Mouse (Mus musculus) frontal cortex, adult (tissue): Measurements from ENCODE around the gene Invs.

Experiments used
- ATAC-seq: cut with Nextera tagmentation; 2 replicates; pipeline ENCODE4 v1.9.2; 2017; ENCODE audit warnings: mild to moderate bottlenecking, moderate library complexity, mixed read lengths; ENCODE audit not compliant: low TSS enrichment

The Invs gene

DNA sequence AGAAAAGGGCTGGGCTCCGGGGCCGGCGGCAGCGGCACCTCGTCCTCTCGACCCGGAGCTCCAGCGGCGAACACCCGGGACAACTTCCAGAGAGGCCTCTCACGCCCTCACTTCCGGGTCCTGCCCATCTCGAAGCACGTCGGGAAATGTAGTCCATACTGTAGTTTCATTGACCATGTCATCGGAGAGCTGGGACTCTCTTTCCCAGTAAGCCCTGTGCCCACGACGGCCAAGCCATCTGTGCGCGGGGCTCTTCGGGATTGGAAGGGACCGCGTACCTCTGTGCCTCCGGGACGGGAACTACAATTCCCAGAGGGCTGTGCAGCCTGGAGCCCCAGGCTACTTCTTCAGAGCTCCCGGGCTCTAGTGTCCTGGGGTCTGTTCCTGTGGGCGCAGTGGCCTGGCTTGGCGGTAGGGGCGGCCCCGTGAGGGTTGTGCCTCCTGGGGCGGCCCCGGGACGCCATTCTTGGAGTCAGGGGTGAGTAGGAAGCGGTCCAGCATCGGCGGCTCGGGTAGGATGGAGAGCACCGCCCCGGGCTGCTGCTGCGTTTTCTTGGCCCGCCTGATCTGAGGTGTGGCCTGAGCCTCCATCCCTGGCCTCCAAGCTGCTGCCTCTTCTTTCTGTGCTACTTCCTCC is at the start of gene Invs, which contains the start of gene Erp44:
TSS of gene Invs (plus strand) at position 263 of the 637 bp plus-strand sequence.
TSS of gene Erp44 (minus strand) at position 61 of the 637 bp plus-strand sequence.
- peak; percentile 98 for ATAC-seq

GRCm38 (mm10) chr4:48236721-48237120 is 42.8 kb upstream of the Invs start:
- no peak for ATAC-seq

DNA sequence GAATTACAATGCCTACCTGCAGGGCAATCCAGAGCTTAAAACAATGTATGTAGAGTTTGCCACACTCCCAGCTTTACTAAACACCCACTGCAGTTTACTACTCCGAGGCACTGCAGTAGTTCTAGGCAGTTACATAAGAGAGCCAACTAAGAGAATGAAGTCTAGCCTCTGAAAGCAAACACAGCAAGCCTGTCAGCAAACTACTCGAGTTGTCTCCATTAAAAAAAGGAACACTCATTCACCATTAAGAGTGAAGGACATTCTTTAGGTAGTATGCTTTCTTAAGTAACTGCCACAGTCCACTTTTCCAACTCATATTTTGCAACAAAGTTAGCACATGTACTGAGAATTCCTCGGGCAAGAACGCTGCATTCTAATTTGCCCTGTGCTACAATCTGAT is 40.5 kb upstream of the Invs start:
- ATAC-seq = peak; percentile 84

DNA sequence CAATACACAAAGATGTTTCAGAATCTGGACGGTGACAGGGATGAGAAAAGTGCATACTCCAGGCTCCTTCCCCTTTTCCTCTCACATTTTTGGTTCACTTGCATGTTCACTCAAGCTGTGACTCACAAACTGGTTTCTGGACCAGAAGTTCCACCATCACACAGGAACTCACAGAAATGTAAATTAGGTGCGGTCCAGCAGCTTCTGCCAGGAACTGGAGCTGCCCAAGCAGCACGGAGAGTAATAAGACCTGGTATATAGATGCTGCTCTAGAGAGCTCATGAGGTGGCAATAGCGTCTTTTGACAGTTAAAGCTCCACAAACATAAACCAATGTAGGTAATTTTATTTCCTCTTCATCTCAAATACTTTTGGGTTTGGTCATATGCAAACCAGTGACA is 37.1 kb upstream of the Invs start:
- ATAC-seq = peak; percentile 77; the same call in 1 of the 2 replicates

DNA sequence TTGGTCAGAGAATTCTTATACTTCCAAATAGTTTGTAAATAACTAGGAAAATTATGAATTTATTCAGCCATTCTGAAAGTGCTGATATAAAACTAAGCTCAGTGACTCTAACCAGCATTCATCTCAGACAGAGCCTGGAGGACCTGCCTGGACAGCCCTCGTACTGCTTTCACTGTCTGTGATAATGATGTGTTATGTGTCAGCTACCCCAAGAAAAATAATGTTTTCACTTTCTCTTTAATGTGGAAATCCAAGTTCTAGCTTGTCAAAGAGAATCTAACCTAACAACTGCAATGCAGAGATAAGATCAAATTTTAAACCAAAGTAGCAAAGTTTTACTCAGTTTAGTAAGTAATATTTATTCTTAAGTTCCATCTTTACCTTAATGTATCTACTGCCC is 35.8 kb upstream of the Invs start:
- no peak for ATAC-seq

- no peak for ATAC-seq
Observed at GRCm38 (mm10) chr4:48244280-48244679, 35.3 kb upstream of the Invs start.

GRCm38 (mm10) chr4:48253266-48253665 is 26.3 kb upstream of the Invs start:
- ATAC-seq = no peak

- ATAC-seq = no peak
Observed at GRCm38 (mm10) chr4:48258045-48258444, 21.5 kb upstream of the Invs start.

GRCm38 (mm10) chr4:48267683-48268082 is 11.9 kb upstream of the Invs start:
- ATAC-seq = no peak

GRCm38 (mm10) chr4:48268127-48268526 is 11.4 kb upstream of the Invs start:
- ATAC-seq = no peak

DNA sequence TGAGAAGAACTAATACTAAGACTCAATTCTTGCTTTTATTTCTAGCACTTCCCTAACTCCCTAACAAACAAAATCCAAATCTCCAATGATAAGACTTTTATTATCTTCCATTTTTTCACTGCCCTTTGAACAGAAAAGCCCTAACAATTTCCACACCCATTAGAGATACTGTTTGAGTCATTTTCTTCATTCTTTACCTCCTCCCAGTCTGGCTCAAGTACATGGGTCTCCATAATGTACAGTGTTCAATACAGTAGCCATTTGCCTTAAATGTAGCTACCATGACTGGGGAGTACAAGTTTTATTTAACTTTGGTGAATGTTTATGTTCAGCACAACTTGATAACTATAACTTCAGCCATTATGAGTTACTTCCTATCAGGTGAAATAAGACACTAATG is 9.0 kb upstream of the Invs start:
- no peak for ATAC-seq

- ATAC-seq = no peak
Observed at GRCm38 (mm10) chr4:48271838-48272237, 7.7 kb upstream of the Invs start.

GRCm38 (mm10) chr4:48273119-48273829 is 6.3 kb upstream of the Invs start:
- ATAC-seq = peak; percentile 47; the same call in 1 of the 2 replicates

DNA sequence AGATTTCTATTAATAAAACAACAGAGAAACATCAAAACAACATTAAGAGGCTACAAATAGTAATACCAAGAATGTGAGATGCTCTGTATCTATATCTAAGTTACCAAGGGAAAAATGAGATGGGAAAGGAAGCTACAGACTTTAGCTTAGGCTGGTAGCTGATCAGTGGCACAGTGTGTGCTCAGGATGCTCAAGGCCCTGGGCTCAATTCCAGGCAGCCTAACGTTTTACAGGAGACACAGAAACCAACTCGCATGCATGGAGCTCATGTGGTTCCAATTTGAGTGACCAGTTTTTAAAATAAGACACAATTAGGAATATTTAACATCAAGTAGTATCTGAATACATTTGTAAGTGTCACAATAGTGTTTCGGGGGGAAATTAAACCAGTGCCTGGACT is 3.8 kb upstream of the Invs start:
- ATAC-seq = no peak

GRCm38 (mm10) chr4:48277011-48277410 is 2.5 kb upstream of the Invs start:
- no peak for ATAC-seq

- peak; percentile 5; the same call in 1 of the 2 replicates for ATAC-seq
Observed at GRCm38 (mm10) chr4:48278757-48279497, 633 bp upstream of the Invs start.

DNA sequence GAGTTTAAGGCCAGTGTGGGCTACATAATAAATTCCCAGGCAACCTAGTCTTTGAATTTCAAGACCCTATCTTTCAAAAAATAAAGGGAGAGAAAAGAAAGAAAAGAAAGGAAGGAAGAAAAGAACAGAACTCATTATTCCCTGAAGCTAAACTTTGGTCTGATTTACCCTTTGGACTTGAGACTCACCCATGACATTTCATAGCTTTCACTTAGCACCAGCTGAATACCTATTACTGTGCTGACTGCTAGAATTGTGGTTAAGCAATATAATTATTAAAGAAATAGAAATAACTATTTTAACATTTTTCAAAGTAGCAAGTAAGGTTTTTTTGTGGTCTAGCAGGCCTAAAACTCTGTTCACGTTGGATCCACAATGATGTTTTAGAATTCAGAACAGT is 1.6 kb downstream of the Invs start:
- no peak for ATAC-seq

GRCm38 (mm10) chr4:48287086-48287757 is 7.7 kb downstream of the Invs start:
- ATAC-seq = peak; percentile 79

GRCm38 (mm10) chr4:48314814-48315213 is 35.3 kb downstream of the Invs start:
- no peak for ATAC-seq

DNA sequence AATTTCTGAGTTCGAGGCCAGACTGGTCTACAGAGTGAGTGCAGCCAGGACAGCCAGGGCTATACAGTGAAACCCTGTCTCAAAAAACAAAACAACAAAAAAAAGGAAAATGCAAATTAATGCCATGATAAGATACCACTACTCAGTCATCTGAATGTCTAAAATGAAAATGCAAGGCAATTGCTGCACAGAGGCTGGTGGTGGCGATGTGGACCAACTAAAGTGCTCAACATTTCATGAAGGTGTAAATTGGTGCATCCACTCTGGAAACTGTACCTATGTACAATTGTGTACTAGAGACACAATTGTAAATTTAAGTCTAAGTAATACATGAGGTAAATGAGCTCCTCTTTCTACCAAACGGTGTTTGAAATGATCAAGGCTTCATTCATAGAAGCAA is 36.5 kb downstream of the Invs start:
- no peak for ATAC-seq

DNA sequence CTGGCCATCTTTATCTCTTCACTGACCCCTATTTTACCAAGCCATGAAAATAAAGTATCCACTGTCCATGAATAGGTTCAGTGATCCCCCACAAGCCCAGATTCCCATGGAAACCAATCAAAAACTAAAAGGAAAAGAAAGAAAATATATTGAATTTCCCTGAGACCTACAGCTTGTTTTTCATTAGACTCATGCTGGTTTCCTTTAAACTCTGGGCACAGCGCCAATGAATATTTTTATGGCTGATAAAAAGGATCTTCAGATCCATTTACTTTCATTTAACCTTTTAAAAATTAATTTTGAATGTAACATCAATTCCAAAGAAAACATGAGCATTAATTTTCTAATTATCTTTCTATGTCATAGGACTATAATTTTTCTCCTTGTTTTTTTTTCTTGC is 41.7 kb downstream of the Invs start:
- ATAC-seq = no peak

DNA sequence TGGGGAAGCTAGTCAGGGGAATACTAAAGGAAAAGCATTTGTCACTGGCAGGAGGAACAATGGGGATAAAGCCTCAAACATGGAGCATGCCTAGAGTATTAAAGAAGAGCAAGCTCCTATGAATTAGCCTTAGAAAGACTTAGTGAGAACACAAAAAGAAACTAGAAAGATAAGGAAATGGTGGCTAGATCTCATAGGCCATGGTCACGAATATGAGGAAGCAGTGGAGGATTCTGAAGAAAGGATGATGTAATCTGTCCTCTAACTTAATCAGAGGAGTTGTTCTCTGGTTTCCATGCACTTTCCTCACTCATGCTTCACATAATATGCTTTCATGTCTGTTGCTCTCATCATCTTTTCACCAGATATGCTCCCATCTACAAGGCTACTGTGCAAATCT is 42.5 kb downstream of the Invs start:
- ATAC-seq = no peak
